Mouse (Mus musculus): ENCODE data around the gene Hcn3.

Gene Hcn3

DNA sequence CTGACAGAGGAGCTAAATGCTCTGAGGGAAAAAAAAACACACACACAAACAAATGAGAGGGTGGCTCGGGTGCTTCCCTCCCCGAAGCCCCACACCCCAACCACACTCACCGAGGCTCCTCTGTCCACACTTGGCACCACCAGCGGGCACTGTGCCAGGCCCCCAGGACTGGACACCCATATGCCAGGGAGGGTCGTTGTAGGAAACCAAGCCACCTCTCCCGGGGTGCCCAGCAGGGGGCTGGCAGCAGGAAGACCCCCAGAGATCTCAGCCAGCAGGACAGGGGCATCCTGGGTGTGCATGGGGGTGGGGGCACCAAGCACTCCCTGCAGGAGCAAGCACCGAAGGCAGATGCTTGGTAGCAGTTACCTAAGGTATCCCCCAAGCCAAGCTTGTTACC is 59.2 kb downstream of the Hcn3 start, which contains the start of gene Gm43738:
Gene Gm43738, minus strand, starts transcription at position 289 of the 400 bp plus-strand sequence.
- DNase-seq (ENCODE audit: low read depth), result no peak
